Comparison of ENCODE assay signal across 7 mouse cellular contexts in the genomic region with DNA sequence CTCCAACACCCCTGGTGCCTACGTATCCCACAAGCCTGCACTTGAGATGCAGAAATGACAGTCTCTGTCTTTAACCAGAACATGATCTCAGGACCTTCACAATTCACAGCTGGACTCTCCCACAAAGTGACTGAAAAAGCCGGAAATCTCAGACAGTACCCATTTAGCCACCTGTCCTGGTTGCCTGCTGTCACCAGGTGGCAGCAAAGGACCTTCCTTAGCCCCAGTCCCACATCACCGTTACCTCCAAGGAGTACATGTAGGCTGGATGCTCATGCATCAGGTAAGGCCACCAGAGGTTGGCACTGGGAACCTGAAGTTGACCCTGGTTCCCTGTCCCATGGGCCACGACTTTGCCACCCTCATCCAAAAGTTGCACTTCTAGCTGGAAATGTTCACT. TPM values are rescaled to one million over a fixed set of nuclear protein-coding genes. Genes with fewer than 3 reads are reported as not detected.
A peak's percentile ranks its signal among the peaks of the same experiment; 100 is the strongest.
DNase-seq lines count a peak whose midpoint lies in the region; ATAC-seq and TF ChIP-seq lines count a peak whose summit lies in the region.

No protein-coding gene starts in this region.

- DNase-seq in liver, adult 2 months (ENCODE audit: extremely low read depth, low read depth, low spot score) = peak; percentile 57
- DNase-seq in liver, embryonic 11.5 days (ENCODE audit: low spot score) = no peak
- peak; percentile 85 for DNase-seq in NIH3T3 (ENCODE audit: low read depth)
- peak; percentile 55 for DNase-seq in cerebellum, adult 8-10 months
- peak; percentile 58 to 69 for DNase-seq in heart, postnatal 14 days
- peak; percentile 51 for DNase-seq in left cerebral cortex, postnatal 4 days
- peak; percentile 71 for DNase-seq in retina, postnatal 1 day

- H3K27ac ChIP-seq in liver, adult 2 months (replicated peaks; ENCODE audit: insufficient read depth, low read depth, low read length) = no peak overlapping the region
- H3K27ac ChIP-seq in liver, embryonic 11.5 days (ENCODE audit: low read depth, low read length) = no peak overlapping the region

- no peaks in the 10 kb centered on the region for H3K9me3 ChIP-seq in liver, embryonic 11.5 days (ENCODE audit: control insufficient read depth, low read length)

- peak; percentile 95 for TF ChIP-seq CTCF in liver, adult 2 months (IDR thresholded peaks at IDR 0.05; ENCODE audit: low read depth, low read length)

- intact Hi-C loops in heart, postnatal 14 days (cut with DNase I) = loop anchor here (2.0 kb wide), 1 partner anchor 38 kb away; no protein-coding TSS in a partner anchor
- intact Hi-C loops in left cerebral cortex, postnatal 4 days (cut with DNase I) = no loop called here

- H3K4me1 ChIP-seq in liver, adult 2 months (ENCODE audit: control insufficient read depth, insufficient read depth, low read length) = no peaks in the 10 kb centered on the region
- H3K4me1 ChIP-seq in liver, embryonic 11.5 days (replicated peaks; ENCODE audit: control insufficient read depth, insufficient read depth, low read length) = peaks cover 13% of the 10 kb centered on the region

- no peak for ATAC-seq in liver, embryonic 11.5 days (replicated peaks; ENCODE audit: low FRiP score)

- H3K4me2 ChIP-seq in liver, embryonic 11.5 days = no peak overlapping the region

- WGBS in liver, adult 2 months = 31% methylated on average over 4 of the region's 4 CpGs
- WGBS in liver, embryonic 11.5 days = 44% methylated on average over 4 of the region's 4 CpGs

- no peak for TF ChIP-seq POLR2A in liver, adult 2 months (IDR thresholded peaks at IDR 0.05; ENCODE audit: extremely low read depth, insufficient read depth, low read length)

- no peaks in the 10 kb centered on the region; the same call in 1 of the 2 replicates for H3K79me2 ChIP-seq in liver, adult 2 months (ENCODE audit: control insufficient read depth, insufficient read depth, low read length)

- no peaks in the 10 kb centered on the region for H3K27me3 ChIP-seq in liver, adult 2 months (ENCODE audit: control insufficient read depth, insufficient read depth, low read length)
- H3K27me3 ChIP-seq in liver, embryonic 11.5 days (replicated peaks; ENCODE audit: control insufficient read depth, insufficient read depth, low read length) = no peaks in the 10 kb centered on the region

- peaks cover 3% of the 10 kb centered on the region; the same call in 1 of the 2 replicates for H3K36me3 ChIP-seq in liver, adult 2 months (ENCODE audit: control insufficient read depth, insufficient read depth, low read length)
- no peaks in the 10 kb centered on the region; the same call in 1 of the 2 replicates for H3K36me3 ChIP-seq in liver, embryonic 11.5 days (ENCODE audit: control insufficient read depth, insufficient read depth, low read length)

- no peak overlapping the region for H3K9ac ChIP-seq in liver, adult 2 months (ENCODE audit: low read depth, low read length)
- no peak overlapping the region for H3K9ac ChIP-seq in liver, embryonic 11.5 days (ENCODE audit: low read depth, low read length)

- no peak overlapping the region for H3K4me3 ChIP-seq in liver, adult 2 months (ENCODE audit: insufficient read depth, low read depth, low read length)
- H3K4me3 ChIP-seq in liver, embryonic 11.5 days (ENCODE audit: low read depth, low read length) = no peak overlapping the region

RNA-seq across cellular contexts. Expression of a gene that starts 3.8 kb away (rescaled TPM):
- total RNA-seq in liver, adult 2 months (2014; rRNA removed) = 13.6 and 21.1 TPM in 2 replicates
- 17.6 and 18.6 TPM in 2 replicates for polyA plus RNA-seq in liver, adult 2 months (2012; rRNA removed)
- 82.5 and 89.9 TPM in 2 replicates for polyA plus RNA-seq in liver, embryonic 11.5 days (2014; fragmentation: Nextera tagmentation; extraction: Ambion mirVana)
- 10 to 100 TPM; 18.5 to 19.0 TPM for total RNA-seq in heart, postnatal 14 days (2021)
- total RNA-seq in left cerebral cortex, postnatal 4 days (2021) = 10 to 100 TPM; 12.2 to 12.8 TPM

RNA-seq across cellular contexts. Expression of a gene that starts 29.9 kb away (rescaled TPM):
- total RNA-seq in liver, adult 2 months (2014; rRNA removed) = 683 and 898 TPM in 2 replicates
- 622 and 696 TPM in 2 replicates for polyA plus RNA-seq in liver, adult 2 months (2012; rRNA removed)
- 51.8 and 61.0 TPM in 2 replicates for polyA plus RNA-seq in liver, embryonic 11.5 days (2014; fragmentation: Nextera tagmentation; extraction: Ambion mirVana)
- total RNA-seq in heart, postnatal 14 days (2021) = 1 to 10 TPM; 6.8 to 7.7 TPM
- 10 to 100 TPM; 31.0 to 34.9 TPM for total RNA-seq in left cerebral cortex, postnatal 4 days (2021)

RNA-seq across cellular contexts. Expression of a gene that starts 30.0 kb away (rescaled TPM):
- total RNA-seq in liver, adult 2 months (2014; rRNA removed) = 27.8 and 33.6 TPM in 2 replicates
- polyA plus RNA-seq in liver, adult 2 months (2012; rRNA removed) = 11.8 and 14.7 TPM in 2 replicates
- polyA plus RNA-seq in liver, embryonic 11.5 days (2014; fragmentation: Nextera tagmentation; extraction: Ambion mirVana) = 30.8 and 34.8 TPM in 2 replicates
- total RNA-seq in heart, postnatal 14 days (2021) = 10 to 100 TPM; 11.4 to 11.9 TPM
- 10 to 100 TPM; 44.4 to 49.5 TPM for total RNA-seq in left cerebral cortex, postnatal 4 days (2021)

RNA-seq across cellular contexts. Expression of a gene that starts 57.3 kb away (rescaled TPM):
- total RNA-seq in liver, adult 2 months (2014; rRNA removed) = 20.3 and 24.3 TPM in 2 replicates
- polyA plus RNA-seq in liver, adult 2 months (2012; rRNA removed) = 14.4 and 14.6 TPM in 2 replicates
- 29.4 and 30.4 TPM in 2 replicates for polyA plus RNA-seq in liver, embryonic 11.5 days (2014; fragmentation: Nextera tagmentation; extraction: Ambion mirVana)
- 10 to 100 TPM; 14.6 to 15.9 TPM for total RNA-seq in heart, postnatal 14 days (2021)
- total RNA-seq in left cerebral cortex, postnatal 4 days (2021) = 10 to 100 TPM; 53.8 to 55.3 TPM

Comparison
In these comparisons a context has a peak if more than half of its experiments do, and no peak if none do; other contexts are left out.
1. RNA of a gene that starts 29.9 kb away (total RNA-seq): 683 to 898 TPM in liver, adult 2 months; 31.0 to 34.9 TPM in left cerebral cortex, postnatal 4 days and 6.8 to 7.7 TPM in heart, postnatal 14 days; every median in the first group is over 10 times any median in the second.